Mouse (Mus musculus): ENCODE data around the gene Mrpl37. TPM values are rescaled to one million over a fixed set of nuclear protein-coding genes. Genes with fewer than 3 reads are reported as not detected.

Mrpl37 gene
- polyA plus RNA-seq, 1 experiment from 2014 or later = 84.9 TPM

- ATAC-seq (ENCODE audit: low FRiP score) = no peak
- H3K9ac ChIP-seq (replicated peaks) = no peak overlapping the region
- peaks cover 20% of the 10 kb centered on the region for H3K4me1 ChIP-seq
- no peak overlapping the region for H3K4me3 ChIP-seq (replicated peaks)
- 96% methylated on average over 5 of the region's 5 CpGs for WGBS
- H3K27me3 ChIP-seq (replicated peaks) = no peaks in the 10 kb centered on the region
- no peak overlapping the region for H3K4me2 ChIP-seq
- no peak overlapping the region for H3K27ac ChIP-seq (replicated peaks)
- peaks cover 48% of the 10 kb centered on the region for H3K36me3 ChIP-seq
- no peaks in the 10 kb centered on the region for H3K9me3 ChIP-seq (replicated peaks)
These were observed 2.1 kb downstream of the Mrpl37 start for GRCm38 (mm10) chr4:107064394-107065098.

- Histone ChIP-seq H3K4me2 (no peak overlapping the region), H3K36me3 (peaks cover 59% of the 10 kb centered on the region), H3K9ac (replicated peaks) (no peak overlapping the region), H3K27ac (replicated peaks) (no peak overlapping the region), H3K4me1 (peaks cover 20% of the 10 kb centered on the region), H3K27me3 (replicated peaks) (no peaks in the 10 kb centered on the region), H3K9me3 (replicated peaks) (no peaks in the 10 kb centered on the region), H3K4me3 (replicated peaks) (no peak overlapping the region)
- ATAC-seq (ENCODE audit: low FRiP score) = no peak
- WGBS = 88% methylated on average over 3 of the region's 3 CpGs
These were observed 3.5 kb downstream of the Mrpl37 start for GRCm38 (mm10) chr4:107063214-107063613.

GRCm38 (mm10) chr4:107061560-107061959 is 5.1 kb downstream of the Mrpl37 start:
- Histone ChIP-seq H3K9ac (replicated peaks) (no peak overlapping the region), H3K36me3 (peaks cover 73% of the 10 kb centered on the region), H3K4me2 (no peak overlapping the region), H3K27me3 (replicated peaks) (no peaks in the 10 kb centered on the region), H3K4me1 (peaks cover 11% of the 10 kb centered on the region), H3K27ac (replicated peaks) (no peak overlapping the region), H3K4me3 (replicated peaks) (no peak overlapping the region), H3K9me3 (replicated peaks) (no peaks in the 10 kb centered on the region)
- WGBS = 95% methylated on average over 4 of the region's 4 CpGs
- ATAC-seq (ENCODE audit: low FRiP score) = no peak

- peaks cover 75% of the 10 kb centered on the region for H3K36me3 ChIP-seq
- WGBS = 81% methylated on average over 6 of the region's 6 CpGs
These were observed 7.9 kb downstream of the Mrpl37 start for GRCm38 (mm10) chr4:107058781-107059180.

GRCm38 (mm10) chr4:107058346-107058745 is 8.3 kb downstream of the Mrpl37 start:
- H3K27ac ChIP-seq (replicated peaks) = no peak overlapping the region
- H3K4me3 ChIP-seq (replicated peaks) = no peak overlapping the region
- H3K27me3 ChIP-seq (replicated peaks) = no peaks in the 10 kb centered on the region
- H3K4me1 ChIP-seq = no peaks in the 10 kb centered on the region
- no peak for ATAC-seq (ENCODE audit: low FRiP score)
- no peaks in the 10 kb centered on the region for H3K9me3 ChIP-seq (replicated peaks)
- H3K4me2 ChIP-seq = no peak overlapping the region
- peaks cover 71% of the 10 kb centered on the region for H3K36me3 ChIP-seq
- no peak overlapping the region for H3K9ac ChIP-seq (replicated peaks)
- WGBS = 90% methylated on average over 5 of the region's 5 CpGs

More at GRCm38 (mm10) chr4:107058781-107059180, 7.9 kb downstream of the Mrpl37 start:
- no peak overlapping the region for H3K4me2 ChIP-seq
- no peak overlapping the region for H3K4me3 ChIP-seq (replicated peaks)
- H3K9me3 ChIP-seq (replicated peaks) = no peaks in the 10 kb centered on the region
- H3K27me3 ChIP-seq (replicated peaks) = no peaks in the 10 kb centered on the region
- no peaks in the 10 kb centered on the region for H3K4me1 ChIP-seq
- no peak overlapping the region for H3K27ac ChIP-seq (replicated peaks)
- no peak for ATAC-seq (ENCODE audit: low FRiP score)
- no peak overlapping the region for H3K9ac ChIP-seq (replicated peaks)

- Histone ChIP-seq H3K9ac (replicated peaks) (no peak overlapping the region), H3K27me3 (replicated peaks) (no peaks in the 10 kb centered on the region), H3K4me1 (0 out of 2 replicates have a peak, but pooled peaks cover 3% of the 10 kb centered on the region), H3K4me2 (no peak overlapping the region), H3K36me3 (peaks cover 50% of the 10 kb centered on the region), H3K27ac (replicated peaks) (no peak overlapping the region), H3K4me3 (replicated peaks) (no peak overlapping the region), H3K9me3 (replicated peaks) (no peaks in the 10 kb centered on the region)
- ATAC-seq (ENCODE audit: low FRiP score) = no peak
- WGBS = 89% methylated on average over 3 of the region's 3 CpGs
These were observed 10.6 kb downstream of the Mrpl37 start for GRCm38 (mm10) chr4:107056088-107056487.

GRCm38 (mm10) chr4:107052962-107053553 is 13.6 kb downstream of the Mrpl37 start:
- Histone ChIP-seq H3K27me3 (replicated peaks) (no peaks in the 10 kb centered on the region), H3K36me3 (peaks cover 34% of the 10 kb centered on the region), H3K9ac (replicated peaks) (no peak overlapping the region), H3K4me1 (0 out of 2 replicates have a peak, but pooled peaks cover 3% of the 10 kb centered on the region), H3K9me3 (replicated peaks) (no peaks in the 10 kb centered on the region), H3K4me2 (no peak overlapping the region), H3K27ac (replicated peaks) (no peak overlapping the region; the same call in 1 of the 2 replicates), H3K4me3 (replicated peaks) (no peak overlapping the region)
- WGBS = 54% methylated on average over 5 of the region's 5 CpGs
- ATAC-seq (ENCODE audit: low FRiP score) = no peak

GRCm38 (mm10) chr4:107051889-107052288 is 14.8 kb downstream of the Mrpl37 start:
- Histone ChIP-seq H3K27ac (replicated peaks) (no peak overlapping the region), H3K4me2 (no peak overlapping the region), H3K27me3 (replicated peaks) (no peaks in the 10 kb centered on the region), H3K9me3 (replicated peaks) (no peaks in the 10 kb centered on the region), H3K9ac (replicated peaks) (no peak overlapping the region), H3K4me1 (0 out of 2 replicates have a peak, but pooled peaks cover 3% of the 10 kb centered on the region), H3K4me3 (replicated peaks) (no peak overlapping the region), H3K36me3 (peaks cover 34% of the 10 kb centered on the region)
- ATAC-seq (ENCODE audit: low FRiP score) = no peak
- 38% methylated on average over 4 of the region's 4 CpGs for WGBS

GRCm38 (mm10) chr4:107048568-107049162 is 18.0 kb downstream of the Mrpl37 start:
- 80% methylated on average over 11 of the region's 11 CpGs for WGBS
- Histone ChIP-seq H3K9ac (replicated peaks) (no peak overlapping the region), H3K4me1 (0 out of 2 replicates have a peak, but pooled peaks cover 3% of the 10 kb centered on the region), H3K4me3 (replicated peaks) (no peak overlapping the region), H3K4me2 (no peak overlapping the region), H3K36me3 (peaks cover 49% of the 10 kb centered on the region), H3K27me3 (replicated peaks) (no peaks in the 10 kb centered on the region), H3K27ac (replicated peaks) (no peak overlapping the region), H3K9me3 (replicated peaks) (no peaks in the 10 kb centered on the region)
- ATAC-seq (ENCODE audit: low FRiP score) = no peak

GRCm38 (mm10) chr4:107047806-107048205 is 18.9 kb downstream of the Mrpl37 start:
- peaks cover 52% of the 10 kb centered on the region for H3K36me3 ChIP-seq

GRCm38 (mm10) chr4:107045188-107045587 is 21.5 kb downstream of the Mrpl37 start:
- Histone ChIP-seq H3K27ac (replicated peaks) (no peak overlapping the region), H3K4me2 (no peak overlapping the region), H3K9me3 (replicated peaks) (no peaks in the 10 kb centered on the region), H3K4me1 (no peaks in the 10 kb centered on the region), H3K36me3 (peaks cover 74% of the 10 kb centered on the region), H3K9ac (replicated peaks) (no peak overlapping the region), H3K4me3 (replicated peaks) (no peak overlapping the region), H3K27me3 (replicated peaks) (no peaks in the 10 kb centered on the region)
- WGBS = 91% methylated on average over 13 of the region's 13 CpGs
- no peak for ATAC-seq (ENCODE audit: low FRiP score)

More at GRCm38 (mm10) chr4:107047806-107048205, 18.9 kb downstream of the Mrpl37 start:
- Histone ChIP-seq H3K9ac (replicated peaks) (no peak overlapping the region), H3K27ac (replicated peaks) (no peak overlapping the region), H3K4me1 (0 out of 2 replicates have a peak, but pooled peaks cover under 1% of the 10 kb centered on the region), H3K9me3 (replicated peaks) (no peaks in the 10 kb centered on the region), H3K4me2 (no peak overlapping the region), H3K4me3 (replicated peaks) (no peak overlapping the region), H3K27me3 (replicated peaks) (no peaks in the 10 kb centered on the region)
- 87% methylated on average over 5 of the region's 5 CpGs for WGBS
- no peak for ATAC-seq (ENCODE audit: low FRiP score)

- Histone ChIP-seq H3K27me3 (replicated peaks) (no peaks in the 10 kb centered on the region), H3K4me2 (no peak overlapping the region), H3K4me1 (peaks cover 4% of the 10 kb centered on the region; the same call in 1 of the 2 replicates), H3K4me3 (replicated peaks) (no peak overlapping the region), H3K27ac (replicated peaks) (no peak overlapping the region), H3K9me3 (replicated peaks) (no peaks in the 10 kb centered on the region), H3K36me3 (peaks cover 74% of the 10 kb centered on the region), H3K9ac (replicated peaks) (no peak overlapping the region)
- no peak for ATAC-seq (ENCODE audit: low FRiP score)
- WGBS = 93% methylated on average over 6 of the region's 6 CpGs
These were observed 24.4 kb downstream of the Mrpl37 start for GRCm38 (mm10) chr4:107042304-107042703.
